Mouse (Mus musculus): ENCODE data around the gene Foxm1. TPM values are rescaled to one million over a fixed set of nuclear protein-coding genes. Genes with fewer than 3 reads are reported as not detected.

The Foxm1 gene
- 12.5 and 14.1 TPM in 2 replicates for polyA plus RNA-seq (2012; rRNA removed)

GRCm38 (mm10) chr6:128362381-128363006, at the start of gene Foxm1, which contains the start of gene Rhno1:
Foxm1 (plus strand) TSS chr6:128362967.
Rhno1 (minus strand) TSS chr6:128362911.

GRCm38 (mm10) chr6:128355726-128356416, 6.9 kb upstream of the Foxm1 start, which contains the start of gene Tulp3:
Tulp3 (minus strand) TSS chr6:128355851.

GRCm38 (mm10) chr6:128375192-128375591, 12.4 kb downstream of the Foxm1 start, which contains the start of the genes Tex52 and Gm44596:
Tex52 (plus strand) TSS chr6:128375456.
Gm44596 (plus strand) TSS chr6:128375503.

GRCm38 (mm10) chr6:128398996-128399395, 36.2 kb downstream of the Foxm1 start, which contains the start of gene Nrip2:
Nrip2 (plus strand) TSS chr6:128399296.

GRCm38 (mm10) chr6:128424269-128425019, 61.7 kb downstream of the Foxm1 start, which contains the start of gene Itfg2:
Itfg2 (minus strand) TSS chr6:128424931.

Other genes with a start within 250 kb of the Foxm1 start
- 42.7 and 51.9 TPM in 2 replicates for gene Tspan9, start 219.4 kb upstream of the Foxm1 start, polyA plus RNA-seq (2012; rRNA removed)
- 1.8 and 2.0 TPM in 2 replicates for gene Tead4, start 62.1 kb upstream of the Foxm1 start, polyA plus RNA-seq (2012; rRNA removed)
- 4.8 and 4.9 TPM in 2 replicates for gene Tulp3, start 7.1 kb upstream of the Foxm1 start, polyA plus RNA-seq (2012; rRNA removed)
- 10.7 and 11.2 TPM in 2 replicates for gene Rhno1, start 56 bp upstream of the Foxm1 start, polyA plus RNA-seq (2012; rRNA removed)
- gene Tex52, start 12.5 kb downstream of the Foxm1 start, polyA plus RNA-seq (2012; rRNA removed) = 0.09 and 0.13 TPM in 2 replicates
- gene Gm44596, start 12.5 kb downstream of the Foxm1 start, polyA plus RNA-seq (2012; rRNA removed) = not detected in 2 replicates
- 0.71 and 1.4 TPM in 2 replicates for gene Nrip2, start 36.3 kb downstream of the Foxm1 start, polyA plus RNA-seq (2012; rRNA removed)
- gene Itfg2, start 62.0 kb downstream of the Foxm1 start, polyA plus RNA-seq (2012; rRNA removed) = 18.3 and 26.1 TPM in 2 replicates
- 152 and 153 TPM in 2 replicates for gene Fkbp4, start 75.7 kb downstream of the Foxm1 start, polyA plus RNA-seq (2012; rRNA removed)
- 0.05 and 0.17 TPM in 2 replicates for gene Pzp, start 163.8 kb downstream of the Foxm1 start, polyA plus RNA-seq (2012; rRNA removed)
- 0.13 and 0.21 TPM in 2 replicates for gene A2ml1, start 218.6 kb downstream of the Foxm1 start, polyA plus RNA-seq (2012; rRNA removed)